Mouse (Mus musculus) kidney, postnatal 0 days (tissue): ENCODE measurements around the gene Tmem151b. TPM values are rescaled to one million over a fixed set of nuclear protein-coding genes. Genes with fewer than 3 reads are reported as not detected.

Experiments used
- ATAC-seq: fragments of 200-750 bp; cut with Nextera tagmentation; replicated peaks from 2 replicates; pipeline ENCODE4 v1.8.0; 2017; ENCODE audit warnings: low read depth, moderate number of reproducible peaks, moderate TSS enrichment, moderate library complexity; ENCODE audit not compliant: low FRiP score
- DNase-seq: peaks from one replicate; pipeline ENCODE4 v3.0.0-alpha.2; 2016; ENCODE audit warnings: low spot score
- H3K27ac ChIP-seq: fragments of 300-500 bp; sonication (generic); 2 replicates; pipeline ENCODE4 v1.5.1; 2014; ENCODE audit warnings: mild to moderate bottlenecking
- H3K27me3 ChIP-seq: fragments of 300-500 bp; sonication (generic); 2 replicates; pipeline ENCODE4 v1.6.1; 2014; ENCODE audit warnings: low read length, mixed read lengths; ENCODE audit not compliant: insufficient read depth
- H3K36me3 ChIP-seq: fragments of 300-500 bp; sonication (generic); 2 replicates; pipeline ENCODE4 v1.6.1; 2014; ENCODE audit warnings: low read length, mixed read lengths; ENCODE audit not compliant: insufficient read depth
- H3K4me1 ChIP-seq: fragments of 300-500 bp; sonication (generic); replicated peaks from 2 replicates; pipeline ENCODE4 v1.6.1; 2014; ENCODE audit warnings: antibody characterized with exemption, low read length, mixed read lengths; ENCODE audit not compliant: insufficient read depth
- H3K4me2 ChIP-seq: fragments of 300-500 bp; sonication (generic); 2 replicates; pipeline ENCODE4 v1.6.1; 2014; ENCODE audit warnings: mild to moderate bottlenecking, low read length, moderate library complexity, mixed read lengths
- H3K4me3 ChIP-seq: fragments of 300-500 bp; sonication (generic); replicated peaks from 2 replicates; pipeline ENCODE4 v1.5.1; 2014; ENCODE audit warnings: low read depth, low read length
- H3K9ac ChIP-seq: fragments of 300-500 bp; sonication (generic); 2 replicates; pipeline ENCODE4 v1.6.1; 2014; ENCODE audit warnings: low read depth, low read length
- H3K9me3 ChIP-seq: fragments of 300-500 bp; sonication (generic); replicated peaks from 2 replicates; pipeline ENCODE4 v1.6.1; 2016; ENCODE audit warnings: low read length, inconsistent platforms, mixed read lengths
- CTCF ChIP-seq: IDR thresholded peaks from 2 replicates; pipeline ENCODE4 v1.5.1; 2016; ENCODE audit warnings: antibody characterized with exemption, low read depth, mild to moderate bottlenecking, moderate library complexity
- whole genome bisulfite sequencing: fragments of 180-500 bp; shearing (Covaris S2); extraction: QIAGEN DNeasy Blood & Tissue Kit; methylation state at CpG from one replicate; pipeline ENCODE4 v1.1.7; 2014; 5-methylcytosine and 5-hydroxymethylcytosine counted together
- polyA plus RNA-seq: library from polyadenylated mRNA; unstranded; fragments of >200 nt; fragmentation: Nextera tagmentation; extraction: Ambion mirVana; gene quantifications from 2 replicates; pipeline ENCODE4 v1.2.1, GENCODE M21; 2015

Tmem151b gene
- polyA plus RNA-seq: 1.5 and 1.8 TPM in 2 replicates

DNA sequence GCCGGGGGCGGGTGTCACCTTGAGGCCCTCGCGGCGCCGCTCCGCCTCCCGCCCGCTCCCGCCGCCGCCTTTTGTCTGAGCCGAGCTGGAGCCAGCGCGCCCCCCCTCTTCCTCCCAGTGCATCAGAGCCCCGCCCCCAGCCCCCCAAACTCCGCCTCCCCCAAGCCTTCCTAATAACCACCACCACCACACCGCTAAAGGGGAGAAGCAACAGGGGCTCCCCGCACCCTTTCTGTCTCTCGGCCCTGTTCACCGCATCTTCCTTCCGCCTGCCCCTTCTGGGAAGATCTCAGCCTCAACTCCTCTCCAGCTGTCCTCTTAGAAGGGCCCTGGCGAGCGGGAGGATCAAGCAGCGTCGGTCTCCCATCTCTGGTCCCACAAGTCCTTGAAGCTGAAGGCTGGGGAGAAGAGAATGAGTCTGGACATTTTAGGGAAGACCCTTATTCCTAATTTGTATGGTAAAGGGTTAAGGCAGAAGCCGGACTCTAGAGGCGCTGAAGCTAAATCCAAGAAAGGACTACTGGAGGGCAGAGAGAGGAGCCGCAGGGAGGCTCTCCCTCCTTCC is at the start of gene Tmem151b:
Gene Tmem151b (minus strand): TSS at position 61 of the 565 bp plus-strand sequence.
- WGBS: 2% methylated on average over 13 of the region's 29 CpGs
- H3K27ac ChIP-seq: no peak within 1 kb of the TSS
- peaks cover 21% of the 10 kb centered on the region for H3K27me3 ChIP-seq

GRCm38 (mm10) chr17:45598891-45599290 is 49.4 kb upstream of the Tmem151b start:
- H3K9ac ChIP-seq: peak overlapping the region; percentile 51; the same call in 1 of the 2 replicates
- DNase-seq (no peak), ATAC-seq (no peak)
- 41% methylated on average over 3 of the region's 3 CpGs for WGBS
- peak overlapping the region; percentile 33 for H3K4me3 ChIP-seq
- no peaks in the 10 kb centered on the region for H3K27me3 ChIP-seq
- H3K9me3 ChIP-seq: no peaks in the 10 kb centered on the region
- no peaks in the 10 kb centered on the region for H3K36me3 ChIP-seq
- peak overlapping the region; percentile 67 for H3K4me2 ChIP-seq
- no peak for TF ChIP-seq CTCF
- H3K27ac ChIP-seq: no peak overlapping the region
- peaks cover 24% of the 10 kb centered on the region for H3K4me1 ChIP-seq

More for the DNA sequence above, at the start of gene Tmem151b:
- TF ChIP-seq CTCF: no peak
- DNase-seq (peak; percentile 61), ATAC-seq (no peak)
- peak within 1 kb of the TSS; percentile 100 for H3K4me2 ChIP-seq
- peak within 1 kb of the TSS; percentile 64 for H3K4me3 ChIP-seq
- H3K9ac ChIP-seq: peak within 1 kb of the TSS; percentile 62
- H3K36me3 ChIP-seq: no peaks in the 10 kb centered on the region
- no peaks in the 10 kb centered on the region for H3K9me3 ChIP-seq
- peaks cover 19% of the 10 kb centered on the region for H3K4me1 ChIP-seq

DNA sequence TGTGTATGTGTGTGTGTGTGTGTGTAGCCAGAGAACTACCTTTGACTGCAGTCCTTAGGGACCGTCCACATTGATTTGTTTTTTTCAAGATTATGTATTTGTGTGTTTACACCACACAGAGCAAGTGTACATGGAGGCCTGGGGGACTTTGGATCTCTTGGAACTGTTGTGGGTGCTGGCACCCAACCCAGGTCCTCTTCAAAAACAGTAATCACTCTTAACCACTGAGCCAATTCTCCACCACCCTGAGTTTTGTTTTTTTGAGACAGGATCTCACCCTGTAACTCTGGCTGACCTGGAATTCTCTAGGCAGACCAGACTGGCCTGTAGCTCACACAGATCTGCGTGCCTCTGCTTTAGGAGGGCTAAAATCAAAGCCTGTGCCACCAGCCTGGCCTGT is 48.9 kb upstream of the Tmem151b start:
- no peak overlapping the region for H3K4me3 ChIP-seq
- DNase-seq (no peak), ATAC-seq (no peak)
- H3K9me3 ChIP-seq: no peaks in the 10 kb centered on the region
- H3K27me3 ChIP-seq: no peaks in the 10 kb centered on the region
- H3K36me3 ChIP-seq: no peaks in the 10 kb centered on the region
- H3K4me2 ChIP-seq: no peak overlapping the region
- no peak overlapping the region for H3K9ac ChIP-seq
- WGBS: 87% methylated on average over 2 of the region's 2 CpGs
- H3K27ac ChIP-seq: no peak overlapping the region
- no peak for TF ChIP-seq CTCF
- peaks cover 29% of the 10 kb centered on the region for H3K4me1 ChIP-seq

DNA sequence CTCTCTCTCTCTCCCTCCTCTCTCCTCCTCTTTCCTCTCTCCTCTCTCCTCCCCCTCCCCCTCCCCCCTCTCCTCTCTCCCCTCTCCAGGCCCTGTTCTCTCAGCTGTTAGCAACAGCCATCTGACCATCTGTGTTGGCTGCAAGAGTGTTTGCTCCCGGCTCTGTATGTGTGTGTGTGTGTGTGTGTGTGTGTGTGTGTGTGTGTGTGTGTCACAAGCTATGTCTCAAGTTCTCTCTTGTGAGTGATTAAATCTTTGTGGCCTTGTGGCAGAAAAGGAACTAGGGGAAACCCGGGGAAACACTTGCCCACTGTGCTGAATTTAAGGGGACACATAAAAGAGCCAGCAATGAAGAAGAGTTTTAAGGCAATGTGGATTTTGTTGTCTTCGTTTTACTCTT is 48.3 kb upstream of the Tmem151b start:
- Histone ChIP-seq H3K36me3 (no peaks in the 10 kb centered on the region), H3K27ac (no peak overlapping the region), H3K4me2 (no peak overlapping the region), H3K27me3 (no peaks in the 10 kb centered on the region), H3K9ac (no peak overlapping the region), H3K4me1 (peaks cover 34% of the 10 kb centered on the region), H3K9me3 (no peaks in the 10 kb centered on the region), H3K4me3 (no peak overlapping the region)
- ATAC-seq (no peak), DNase-seq (no peak)
- TF ChIP-seq CTCF: no peak
- 29% methylated on average over 3 of the region's 3 CpGs for WGBS

- 34% methylated on average over 11 of the region's 11 CpGs for WGBS
- Histone ChIP-seq H3K4me2 (no peak overlapping the region), H3K9me3 (no peaks in the 10 kb centered on the region), H3K9ac (no peak overlapping the region), H3K4me3 (no peak overlapping the region), H3K27me3 (no peaks in the 10 kb centered on the region), H3K27ac (peak overlapping the region; percentile 25), H3K4me1 (peaks cover 44% of the 10 kb centered on the region), H3K36me3 (no peaks in the 10 kb centered on the region)
- TF ChIP-seq CTCF: peak; percentile 65
- peak; percentile 23; the same call in 1 of the 2 replicates for ATAC-seq
- peak; percentile 72 for DNase-seq
Measured at GRCm38 (mm10) chr17:45596631-45597396, 47.3 kb upstream of the Tmem151b start.

DNA sequence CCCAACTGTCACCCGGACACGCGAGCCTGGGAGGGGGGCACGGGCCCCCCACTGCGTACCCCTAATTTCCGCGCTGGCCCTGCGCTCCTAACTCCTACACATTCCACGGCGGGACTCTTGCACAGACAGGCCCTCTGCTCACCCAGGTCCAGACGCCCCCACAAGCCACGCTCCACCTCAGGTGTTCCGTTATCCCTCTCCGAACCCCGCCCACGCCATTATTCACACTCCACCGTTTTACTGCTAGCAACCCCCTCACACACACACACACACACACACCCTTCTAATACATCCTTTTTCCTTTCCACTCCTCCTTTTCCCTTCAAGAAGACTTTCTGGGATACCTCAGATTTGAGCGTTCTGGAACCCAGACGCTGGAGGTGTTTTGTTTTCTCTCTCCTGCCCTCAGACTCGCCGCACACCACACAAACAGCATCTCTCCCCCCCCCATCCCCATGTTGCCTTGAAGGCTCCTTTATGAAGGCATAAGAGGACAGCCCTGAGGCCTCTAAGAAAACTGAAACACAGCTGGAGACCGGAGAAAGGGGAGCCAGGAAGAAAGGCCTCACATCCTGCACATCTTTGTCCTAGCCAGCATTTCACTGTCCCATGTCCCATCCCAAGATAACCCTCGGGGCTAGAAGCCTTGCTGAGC is 46.4 kb upstream of the Tmem151b start:
- Histone ChIP-seq H3K4me3 (peak overlapping the region; percentile 57), H3K4me1 (peaks cover 50% of the 10 kb centered on the region), H3K27me3 (no peaks in the 10 kb centered on the region), H3K27ac (peak overlapping the region; percentile 3; the same call in 1 of the 2 replicates), H3K36me3 (no peaks in the 10 kb centered on the region), H3K9ac (peak overlapping the region; percentile 67), H3K9me3 (no peaks in the 10 kb centered on the region), H3K4me2 (peak overlapping the region; percentile 98)
- 6% methylated on average over 23 of the region's 23 CpGs for WGBS
- peak; percentile 27 for ATAC-seq
- no peak for TF ChIP-seq CTCF
- no peak for DNase-seq
